ENCODE assay signal across 11 mouse cellular contexts in the genomic region with DNA sequence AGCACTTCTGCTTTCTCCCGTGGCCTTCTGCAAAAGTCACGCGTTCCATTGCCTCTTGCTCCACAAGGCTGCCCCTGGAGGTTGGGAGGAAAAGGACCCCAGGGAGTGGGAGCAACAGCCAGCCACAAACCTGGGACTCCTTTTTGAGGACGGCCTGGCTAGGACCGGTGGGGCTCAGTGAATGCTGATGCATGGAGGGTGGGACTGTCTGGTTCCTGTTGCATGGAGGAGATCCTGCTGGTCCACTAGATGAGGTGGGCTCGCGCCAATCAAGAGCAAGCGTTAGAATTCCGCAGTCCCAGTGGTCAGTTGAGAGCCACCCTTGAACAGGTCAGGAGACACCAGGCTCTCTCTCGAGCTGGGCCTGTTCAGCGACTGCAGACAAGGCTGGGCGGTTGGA. TPM values are rescaled to one million over a fixed set of nuclear protein-coding genes. Genes with fewer than 3 reads are reported as not detected.
A peak's percentile ranks its signal among the peaks of the same experiment; 100 is the strongest.
DNase-seq lines count a peak whose midpoint lies in the region; TF ChIP-seq lines count a peak whose summit lies in the region.
"Not testable (repeated sequence)": the region's sequence is repeated elsewhere in the genome, so short reads cannot be mapped to it uniquely, and the experiment has no call there.
"Had no signal": no experiment of that assay in that cellular context is flagged by ENCODE, and none has a peak within 500 bp of the region (broad histone marks: within the 10 kb centered on the region; RNA-seq: fewer than 3 reads in every experiment).

A gene (plus strand): TSS at position 301 of the 400 bp plus-strand sequence.

- not testable (repeated sequence) for TF ChIP-seq CTCF in testis, adult 2 months (IDR thresholded peaks at IDR 0.05; ENCODE audit: control insufficient read depth, insufficient read depth, insufficient replicate concordance, low read depth, low read length)

- not testable (repeated sequence) for H3K27ac ChIP-seq in forebrain, embryonic 10.5 days; heart, embryonic 10.5 days; midbrain, embryonic 10.5 days (replicated peaks)
- H3K27ac ChIP-seq in testis, adult 2 months (ENCODE audit: control insufficient read depth, insufficient read depth, low read depth, low read length), result peak within 1 kb of the TSS; percentile 80

- not testable (repeated sequence) for H3K4me1 ChIP-seq in forebrain, embryonic 10.5 days; heart, embryonic 10.5 days; midbrain, embryonic 10.5 days
- peaks cover 16% of the 10 kb centered on the region for H3K4me1 ChIP-seq in testis, adult 2 months (ENCODE audit: control insufficient read depth, insufficient read depth, low read length)

- H3K9me3 ChIP-seq in forebrain, embryonic 10.5 days; heart, embryonic 10.5 days; midbrain, embryonic 10.5 days (replicated peaks): not testable (repeated sequence)

- peak; percentile 44; the same call in 1 of the 2 replicates for TF ChIP-seq POLR2A in testis, adult 2 months (IDR thresholded peaks at IDR 0.05; ENCODE audit: control insufficient read depth, low read depth, low read length)

- H3K36me3 ChIP-seq in forebrain, embryonic 10.5 days (replicated peaks); heart, embryonic 10.5 days; midbrain, embryonic 10.5 days; testis, adult 2 months (ENCODE audit: control insufficient read depth, insufficient read depth, low read length): not testable (repeated sequence)

- not testable (repeated sequence) for H3K4me3 ChIP-seq in forebrain, embryonic 10.5 days; heart, embryonic 10.5 days; midbrain, embryonic 10.5 days
- H3K4me3 ChIP-seq in testis, adult 2 months (ENCODE audit: control insufficient read depth, low read depth, low read length), result peak within 1 kb of the TSS; percentile 87

- WGBS in forebrain, embryonic 10.5 days, result 90% methylated on average over 12 of the region's 12 CpGs
- WGBS in heart, embryonic 10.5 days, result 84% methylated on average over 12 of the region's 12 CpGs
- 86% methylated on average over 12 of the region's 12 CpGs for WGBS in midbrain, embryonic 10.5 days

- not testable (repeated sequence) for H3K27me3 ChIP-seq in forebrain, embryonic 10.5 days (ENCODE audit: poor library complexity, severe bottlenecking); heart, embryonic 10.5 days (ENCODE audit: insufficient read depth, poor library complexity, severe bottlenecking); midbrain, embryonic 10.5 days (ENCODE audit: low read depth, poor library complexity, severe bottlenecking); testis, adult 2 months (ENCODE audit: control insufficient read depth, insufficient read depth, low read length)

- DNase-seq in forebrain, embryonic 10.5 days (ENCODE audit: extremely low spot score, low spot score), result peak; percentile 11
- DNase-seq in heart, embryonic 10.5 days (ENCODE audit: low spot score), result peak; percentile 71
- DNase-seq in midbrain, embryonic 10.5 days (ENCODE audit: low spot score), result peak; percentile 9

RNA-seq across cellular contexts. Expression of the gene that starts here (rescaled TPM):
- not detected in 2 replicates for polyA plus RNA-seq in forebrain, embryonic 10.5 days (2016; fragmentation: Nextera tagmentation; extraction: Ambion mirVana)
- polyA plus RNA-seq in heart, embryonic 10.5 days (2016; fragmentation: Nextera tagmentation; extraction: Ambion mirVana), result not detected in 2 replicates
- not detected in 2 replicates for polyA plus RNA-seq in midbrain, embryonic 10.5 days (2016; fragmentation: Nextera tagmentation; extraction: Ambion mirVana)
- polyA plus RNA-seq in testis, adult 2 months (2012; rRNA removed), result 658 and 900 TPM in 2 replicates
- polyA plus RNA-seq: activated CD4-positive, CD25-positive, alpha-beta regulatory T cell, adult 4 months; adrenal gland, adult 2 months; brain, embryonic 14.5 days; C2C12; CD4-positive, CD25-positive, alpha-beta regulatory T cell, adult 4 months; G1E; Patski had no signal

Comparison
In these comparisons a context has a peak if more than half of its experiments do, and no peak if none do; other contexts are left out.
1. RNA of the gene that starts here (polyA plus RNA-seq): 658 to 900 TPM in testis, adult 2 months; not detected in midbrain, embryonic 10.5 days, not detected in forebrain, embryonic 10.5 days and not detected in heart, embryonic 10.5 days; every median in the first group is over 100 times any median in the second.
2. Peak in DNase-seq in forebrain, embryonic 10.5 days; RNA of the gene not detected or under 1 TPM.
3. Peak in DNase-seq in heart, embryonic 10.5 days; RNA of the gene not detected or under 1 TPM.
4. Peak in DNase-seq in midbrain, embryonic 10.5 days; RNA of the gene not detected or under 1 TPM.
5. DNase-seq: peak in every context shown above with its lines; median percentile 71 in heart, embryonic 10.5 days; 11 in forebrain, embryonic 10.5 days; 9 in midbrain, embryonic 10.5 days.